Mouse (Mus musculus) neural tube, embryonic 12.5 days (tissue): ENCODE data around the gene Srbd1. TPM values are rescaled to one million over a fixed set of nuclear protein-coding genes. Genes with fewer than 3 reads are reported as not detected.

ENCODE experiments used
- polyA plus RNA-seq: library from polyadenylated mRNA; unstranded; fragments of >200 nt; fragmentation: Nextera tagmentation; extraction: Ambion mirVana; gene quantifications from 2 replicates; pipeline ENCODE4 v1.2.1, GENCODE M21; 2016

Srbd1 gene
- polyA plus RNA-seq, 1 experiment from 2014 or later: 18.3 TPM

Other genes with a start within 250 kb of the Srbd1 start
- 17.7 and 20.7 TPM in 2 replicates for gene Prkce, start 22.6 kb upstream of the Srbd1 start, polyA plus RNA-seq